Mouse (Mus musculus) bone marrow, adult 2 months (tissue): ENCODE results near the gene Esp1.

Source experiments
- CTCF ChIP-seq: fragments of 200-500 bp; IDR thresholded peaks from 2 replicates; pipeline ENCODE4 v1.5.1; 2011; ENCODE audit warnings: low read length, control low read depth; ENCODE audit not compliant: control insufficient read depth, insufficient read depth
- POLR2A ChIP-seq: fragments of 200-500 bp; IDR thresholded peaks from 2 replicates; pipeline ENCODE4 v1.6.1; 2011; ENCODE audit warnings: low read depth, mild to moderate bottlenecking, control low read depth, low read length, borderline replicate concordance; ENCODE audit not compliant: control insufficient read depth

DNA sequence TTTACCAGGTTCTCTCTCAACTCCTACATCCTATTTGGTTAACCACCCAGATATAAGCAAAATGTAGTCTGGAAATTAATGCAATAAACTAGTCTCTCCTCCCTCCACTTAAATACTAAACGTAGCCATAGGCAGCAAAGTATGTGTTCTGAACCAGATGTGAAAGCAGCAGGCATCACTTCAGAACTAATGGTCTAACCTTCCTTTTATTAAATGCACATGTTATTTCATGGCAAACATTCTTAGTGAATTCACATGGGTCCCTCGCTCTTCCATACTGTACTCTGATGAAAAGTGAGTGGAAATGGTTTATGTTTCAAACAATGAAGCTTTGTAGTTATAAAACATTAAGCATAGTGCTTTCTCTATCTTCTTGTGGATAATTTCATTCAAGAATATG is 4.4 kb downstream of the Esp1 start:
- TF ChIP-seq POLR2A (no peak), CTCF (no peak)
